Mouse (Mus musculus) megakaryocyte-erythroid progenitor cell, adult 5-6 weeks (primary cell): Measurements from ENCODE around the gene Olfr694. TPM values are rescaled to one million over a fixed set of nuclear protein-coding genes. Genes with fewer than 3 reads are reported as not detected.
A peak's percentile ranks its signal among the peaks of the same experiment; 100 is the strongest.
"Not testable (repeated sequence)": the region's sequence is repeated elsewhere in the genome, so short reads cannot be mapped to it uniquely, and the experiment has no call there.

Source experiments
- ATAC-seq: replicated peaks from 2 replicates; pipeline ENCODE4 v1.8.0; 2016; ENCODE audit warnings: mild to moderate bottlenecking, inconsistent platforms; ENCODE audit not compliant: severe bottlenecking, poor library complexity, low FRiP score, low TSS enrichment
- total RNA-seq, 2 experiments: library from RNA; stranded (forward) in 1 of 2; stranded (reverse) in 1 of 2; fragments of 200-1000, 215-1000 nt in 1 of 2; fragments of >200 nt in 1 of 2; fragmentation: Nextera tagmentation in 1 of 2; gene quantifications; 2 replicates each; pipeline ENCODE4 v1.2.3; 2014 to 2017

The Olfr694 gene
- total RNA-seq (2014; fragmentation: Nextera tagmentation) (not detected in 2 replicates), total RNA-seq (2017) (not detected in 2 replicates)

DNA sequence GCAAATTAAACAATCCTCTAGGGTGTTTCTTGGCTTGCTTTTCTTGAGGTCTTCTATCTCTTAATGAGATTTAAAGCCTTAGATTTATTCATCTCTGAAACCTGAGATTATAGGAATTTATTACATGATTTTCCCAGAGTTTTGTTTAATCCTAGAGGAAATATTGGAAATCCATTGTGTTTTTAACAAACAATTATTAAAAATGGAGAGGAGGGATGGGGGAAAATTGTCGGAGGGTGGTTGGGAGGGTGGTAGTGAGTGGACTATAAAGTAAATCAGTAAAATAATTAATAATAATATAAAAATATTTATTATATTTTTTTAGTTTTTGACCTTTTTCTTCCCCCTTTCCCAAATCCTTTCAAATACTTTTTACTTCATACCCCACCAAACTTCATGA lies at the start of gene Olfr694:
Gene Olfr694, minus strand, starts transcription at position 101 of the 400 bp plus-strand sequence.
- no peak for ATAC-seq

DNA sequence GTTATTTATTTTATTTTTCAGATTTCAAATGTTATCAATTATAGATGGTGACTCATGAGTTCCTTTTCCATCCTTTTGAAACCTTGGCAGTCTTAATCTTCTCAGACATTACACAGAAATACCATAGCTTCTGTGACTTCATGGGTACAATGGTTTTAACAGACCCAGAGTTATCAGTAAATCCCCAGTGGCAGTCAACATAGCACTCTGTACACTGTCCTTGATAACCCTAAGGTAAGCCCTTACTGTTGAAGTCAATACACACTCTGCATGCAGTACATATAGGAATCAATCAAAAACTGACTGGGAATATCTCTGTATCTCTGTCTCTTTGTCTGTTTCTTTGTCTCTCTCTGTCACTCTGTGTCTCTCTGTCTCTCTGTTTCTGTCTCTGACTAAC lies 45.4 kb upstream of the Olfr694 start:
- ATAC-seq, result peak; percentile 61

DNA sequence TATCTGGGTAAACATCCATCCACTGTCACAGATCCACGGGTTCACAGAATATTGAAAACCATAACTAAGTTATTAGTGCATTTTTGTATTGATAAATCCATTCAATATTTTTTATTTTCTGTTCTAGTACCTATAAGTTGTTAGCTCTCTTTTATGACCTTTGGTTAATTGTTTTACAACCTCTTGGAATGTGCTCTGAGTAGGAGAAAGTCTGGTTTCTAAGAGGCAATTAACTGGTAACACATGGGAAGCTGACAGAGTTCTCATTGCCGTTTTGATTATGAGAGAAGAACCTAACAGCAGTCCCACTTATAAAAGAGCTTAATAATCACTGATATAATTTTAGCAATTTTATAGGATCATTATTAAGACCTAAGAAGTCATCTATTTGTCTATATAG lies 42.1 kb upstream of the Olfr694 start:
- ATAC-seq, result no peak

DNA sequence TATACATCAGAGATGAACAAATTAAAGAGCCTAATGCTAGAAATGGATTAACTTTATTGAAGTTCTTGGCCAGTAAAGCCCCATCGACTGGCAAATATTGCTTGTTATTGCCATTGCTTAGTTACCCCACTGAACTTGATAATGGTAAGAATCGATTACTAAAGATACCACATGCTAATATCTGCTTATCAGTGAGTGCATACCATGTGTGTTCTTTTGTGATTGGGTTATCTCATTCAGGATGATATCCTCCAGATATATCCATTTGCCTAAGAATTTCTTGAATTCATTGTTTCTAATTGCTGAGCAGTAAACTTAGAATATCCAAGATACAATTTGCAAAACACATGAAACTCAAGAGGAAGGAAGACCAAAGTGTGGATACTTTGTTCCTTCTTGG lies 34.0 kb upstream of the Olfr694 start:
- not testable (repeated sequence) for ATAC-seq

DNA sequence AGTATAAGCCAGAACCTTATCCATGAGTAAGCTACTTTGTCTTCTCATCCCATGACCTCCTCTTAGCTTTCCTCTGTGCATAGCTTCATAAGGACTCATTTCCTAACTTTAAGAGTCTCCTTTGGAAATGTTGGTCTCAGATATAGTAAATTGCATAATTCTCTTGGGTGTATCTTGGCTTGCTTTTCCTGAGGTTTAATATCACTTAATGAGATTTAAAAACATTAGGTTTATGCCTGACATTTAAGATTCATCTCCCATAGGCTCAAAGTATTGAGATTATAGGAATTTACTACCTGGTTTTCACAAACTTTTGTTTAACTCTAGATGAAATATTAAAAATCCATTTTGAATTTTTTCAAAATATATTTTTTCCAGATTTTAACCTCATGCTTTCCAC lies 24.7 kb upstream of the Olfr694 start, which contains the start of gene Olfr695:
Gene Olfr695, minus strand, starts transcription at position 101 of the 400 bp plus-strand sequence.
- no peak for ATAC-seq

DNA sequence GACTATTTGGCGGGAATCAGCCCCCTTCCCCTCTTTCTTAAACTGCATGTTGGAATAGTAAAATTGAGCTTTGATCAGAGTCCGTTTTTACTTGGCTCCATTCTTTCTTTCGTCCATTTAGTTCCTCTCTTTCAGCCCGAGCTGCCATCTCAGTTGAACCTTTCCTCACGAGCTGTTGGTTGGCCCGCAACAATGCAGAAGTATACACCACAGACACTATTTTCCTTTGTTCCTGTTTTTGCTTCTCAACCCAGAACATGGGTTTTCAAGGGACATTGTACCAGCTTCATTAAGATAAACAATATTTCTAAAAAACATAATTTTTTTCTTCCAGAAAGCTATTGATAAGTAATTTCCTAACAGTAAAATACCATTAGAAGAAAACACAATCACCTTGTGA lies 19.8 kb upstream of the Olfr694 start:
- ATAC-seq, result no peak

DNA sequence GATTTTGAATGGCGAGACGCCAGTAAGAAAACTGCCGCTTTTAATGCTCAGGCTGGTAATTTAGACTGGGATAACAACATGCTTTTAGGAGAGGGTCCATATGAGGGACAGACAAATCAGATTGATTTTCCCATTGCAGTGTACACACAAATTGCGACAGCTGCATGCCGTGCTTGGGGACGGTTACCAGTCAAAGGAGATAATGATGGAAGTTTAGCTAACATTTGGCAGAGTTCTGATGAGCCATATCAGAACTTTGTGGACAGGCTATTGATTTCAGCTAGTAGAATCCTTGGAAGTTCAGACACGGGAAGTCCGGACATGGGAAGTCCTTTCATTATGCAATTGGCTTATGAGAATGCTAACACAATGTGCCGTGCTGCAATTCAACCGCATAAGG lies 16.1 kb upstream of the Olfr694 start:
- not testable (repeated sequence) for ATAC-seq

DNA sequence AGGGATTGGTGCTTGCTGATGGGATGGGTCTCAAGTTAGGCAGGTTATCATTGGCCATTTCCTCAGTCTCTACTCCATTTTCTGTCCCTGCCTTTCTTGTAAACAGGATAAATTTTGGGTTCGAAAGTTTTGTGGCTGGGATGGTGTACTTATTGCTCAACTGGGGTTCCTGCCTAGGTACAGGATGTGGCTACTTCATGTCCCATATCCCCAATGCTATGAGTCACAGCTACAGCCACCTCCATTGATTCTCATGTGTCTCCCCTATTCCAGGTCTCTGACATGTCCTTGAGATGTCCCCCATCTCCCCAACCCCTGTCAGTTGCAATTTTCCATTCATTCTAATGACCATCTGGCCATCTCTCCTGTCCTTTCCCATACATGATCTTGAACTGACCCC lies 5.3 kb upstream of the Olfr694 start:
- ATAC-seq, result no peak

DNA sequence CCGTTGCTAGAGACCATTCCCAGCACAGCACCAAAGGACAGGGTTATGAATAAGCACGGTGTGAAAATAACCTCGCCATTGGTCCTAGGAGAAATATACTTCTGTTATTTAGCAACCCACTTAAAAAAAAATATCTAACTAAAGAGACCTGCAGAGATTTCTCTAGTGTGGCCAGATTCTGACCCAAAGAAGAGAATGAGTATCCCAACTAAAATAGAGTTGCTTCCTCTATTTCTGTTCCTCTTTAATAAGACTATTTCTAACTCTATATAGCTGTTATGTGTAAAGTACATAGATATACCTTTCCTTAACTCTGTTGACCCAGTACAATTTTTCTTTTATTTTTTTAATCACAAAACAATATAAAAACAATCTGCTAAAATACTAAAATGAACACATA lies 1.4 kb upstream of the Olfr694 start:
- no peak for ATAC-seq

DNA sequence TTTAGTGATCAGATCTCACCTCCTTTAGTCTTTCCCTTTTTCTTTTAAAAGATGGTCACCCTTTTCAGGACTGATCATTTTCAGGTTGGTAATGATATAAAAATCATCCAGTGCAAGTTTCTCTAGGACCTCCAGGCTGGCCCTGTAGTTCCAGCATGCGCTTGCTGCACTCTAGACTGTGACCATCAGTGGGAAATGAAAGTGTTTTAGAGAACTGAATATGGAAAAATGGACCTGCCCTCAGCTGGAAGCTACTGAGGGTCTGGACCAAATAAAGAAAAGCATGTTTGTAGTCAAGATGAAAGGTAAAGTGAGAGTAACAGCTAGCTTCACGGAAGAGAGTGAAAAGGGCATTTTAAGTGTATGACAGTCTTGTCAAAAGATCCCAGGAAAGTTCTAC lies 6.2 kb downstream of the Olfr694 start:
- ATAC-seq, result no peak

DNA sequence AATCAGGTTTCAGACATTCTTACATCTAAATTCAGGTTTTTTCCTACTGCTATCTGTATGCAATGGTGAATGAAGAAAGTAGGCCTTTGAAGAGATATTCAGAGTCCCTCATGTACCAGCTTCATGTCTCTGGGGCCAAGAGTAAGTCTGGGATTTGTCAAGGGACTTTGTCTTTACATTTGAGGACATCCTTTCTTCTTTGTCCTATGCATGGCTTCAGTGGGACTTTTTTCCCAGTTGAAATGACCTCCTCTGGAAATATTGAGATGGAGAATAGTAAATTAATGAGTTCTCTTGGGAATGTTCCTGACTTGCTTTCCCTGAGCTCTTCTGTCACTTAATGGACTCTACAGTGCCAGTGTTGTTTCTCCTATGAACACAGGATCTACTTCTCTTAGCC lies 11.1 kb downstream of the Olfr694 start, which contains the start of gene Olfr693:
Gene Olfr693, minus strand, starts transcription at position 101 of the 400 bp plus-strand sequence.
- no peak for ATAC-seq

DNA sequence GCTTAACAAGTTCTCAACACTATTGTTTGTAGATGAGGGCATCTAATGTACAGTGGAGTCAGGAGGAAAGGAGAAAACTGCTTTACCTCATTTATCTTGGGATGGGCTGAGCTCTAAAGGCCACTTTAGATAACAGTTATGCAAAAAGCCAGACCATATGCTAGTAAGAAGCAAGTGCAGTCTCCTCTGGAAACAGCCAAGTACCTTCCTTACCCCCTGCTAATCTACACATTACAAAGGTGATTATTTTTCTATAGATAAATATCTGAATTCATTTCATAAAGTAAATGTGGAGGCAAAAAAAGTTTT lies 39.3 kb downstream of the Olfr694 start:
- ATAC-seq, result peak; percentile 68

DNA sequence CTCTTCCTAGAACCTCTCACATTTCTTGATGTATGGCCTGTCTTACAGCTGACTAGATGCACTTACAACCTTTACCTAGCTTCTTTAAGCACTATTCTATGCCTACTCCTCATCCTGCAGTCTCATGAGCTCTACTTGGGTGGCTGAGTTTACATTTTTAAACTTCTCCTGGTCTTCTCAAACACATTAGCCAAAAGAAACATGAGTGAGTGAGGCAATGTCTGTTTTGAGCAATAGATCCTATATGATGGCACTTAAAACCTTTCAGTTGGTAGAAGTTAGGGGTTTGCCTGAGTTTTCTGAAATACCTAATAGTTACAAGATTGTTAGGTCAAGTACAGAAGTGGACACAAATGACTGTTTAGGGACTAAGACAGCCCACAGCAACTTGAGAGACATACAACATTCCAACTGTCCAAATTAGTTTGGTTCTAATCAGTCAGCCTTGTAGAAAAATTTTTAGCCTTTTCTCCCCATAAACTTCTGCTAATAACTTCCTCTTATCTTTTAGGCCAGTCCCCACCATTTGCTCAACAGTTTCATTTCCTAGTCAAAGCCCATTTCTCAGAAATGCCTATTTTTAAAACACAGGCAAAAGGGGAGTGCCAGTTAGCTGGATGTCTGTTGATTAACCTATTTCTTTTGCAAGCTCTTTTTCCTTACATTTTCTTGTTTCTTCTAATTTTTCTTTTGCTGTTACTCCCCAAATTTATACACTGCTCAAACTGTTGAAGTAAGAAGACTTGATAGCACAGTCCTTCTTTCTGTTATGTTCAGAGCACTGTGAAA lies 39.9 kb downstream of the Olfr694 start:
- peak; percentile 82 for ATAC-seq

DNA sequence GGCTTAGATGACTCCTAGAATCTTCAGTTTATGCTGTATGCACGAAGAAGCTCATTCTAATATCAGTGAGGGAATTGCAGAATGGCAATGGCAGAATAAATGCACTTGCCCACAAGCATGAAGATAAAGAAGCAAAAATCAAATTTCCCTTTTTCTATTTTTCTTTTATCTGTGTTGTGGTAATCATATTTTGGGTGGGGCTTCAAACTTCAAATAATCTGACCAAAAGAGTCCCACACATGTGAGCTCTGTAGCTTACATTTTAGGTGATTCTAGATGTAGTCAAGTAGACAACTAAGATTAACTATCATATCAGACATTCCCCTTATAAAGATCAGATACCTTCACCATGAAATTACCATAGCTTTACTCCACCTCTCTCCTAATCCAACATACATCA lies 41.8 kb downstream of the Olfr694 start:
- ATAC-seq, result no peak

DNA sequence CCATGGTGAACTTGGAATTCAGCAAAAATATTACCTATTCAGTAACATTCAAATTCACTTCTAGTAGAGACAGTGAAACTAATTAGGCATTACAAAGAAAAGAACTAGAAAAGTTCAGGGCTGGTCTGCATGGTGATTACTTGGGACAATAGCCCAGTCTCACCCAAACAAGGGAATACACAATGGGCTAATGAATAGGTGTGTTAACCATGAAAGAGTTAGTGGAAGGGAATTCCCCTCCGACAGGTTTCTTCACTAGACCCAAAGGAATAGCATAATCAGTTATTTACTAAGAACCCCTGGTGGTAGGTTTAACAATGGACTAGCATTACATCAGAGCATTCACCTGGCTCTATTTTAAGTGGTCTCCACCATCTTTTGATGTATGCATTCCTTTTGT lies 46.4 kb downstream of the Olfr694 start:
- no peak for ATAC-seq

DNA sequence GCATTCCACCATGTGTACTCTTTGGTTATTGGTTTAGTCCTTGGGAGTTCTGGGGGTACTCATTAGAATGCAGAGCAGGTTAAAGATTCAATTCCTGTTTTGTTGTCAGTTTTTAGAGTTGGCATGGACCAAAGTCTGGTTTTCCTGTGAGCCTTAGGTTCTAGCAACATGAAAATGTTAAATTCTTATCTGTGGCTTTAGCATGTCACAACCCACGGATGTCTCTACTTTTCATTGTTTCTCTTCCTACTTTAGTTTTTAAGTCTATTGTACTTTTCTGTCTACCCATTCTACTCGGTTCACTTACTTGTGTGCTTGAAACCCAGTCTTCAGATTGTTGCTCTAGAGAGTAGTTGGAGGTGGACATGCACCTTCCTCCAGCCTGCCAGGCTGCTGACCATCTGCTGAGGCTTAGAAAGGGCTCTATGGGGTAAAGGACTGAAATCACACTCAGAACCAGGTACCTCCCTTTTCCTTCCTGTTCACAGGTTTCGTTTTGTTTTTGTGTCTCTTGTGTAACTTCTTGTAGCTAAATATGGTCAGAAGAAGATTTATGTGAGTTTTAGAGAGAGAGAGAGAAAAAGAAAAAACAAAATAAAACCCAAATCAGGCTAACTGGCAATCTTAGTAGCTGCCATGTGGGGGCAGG lies 47.3 kb downstream of the Olfr694 start:
- no peak for ATAC-seq

DNA sequence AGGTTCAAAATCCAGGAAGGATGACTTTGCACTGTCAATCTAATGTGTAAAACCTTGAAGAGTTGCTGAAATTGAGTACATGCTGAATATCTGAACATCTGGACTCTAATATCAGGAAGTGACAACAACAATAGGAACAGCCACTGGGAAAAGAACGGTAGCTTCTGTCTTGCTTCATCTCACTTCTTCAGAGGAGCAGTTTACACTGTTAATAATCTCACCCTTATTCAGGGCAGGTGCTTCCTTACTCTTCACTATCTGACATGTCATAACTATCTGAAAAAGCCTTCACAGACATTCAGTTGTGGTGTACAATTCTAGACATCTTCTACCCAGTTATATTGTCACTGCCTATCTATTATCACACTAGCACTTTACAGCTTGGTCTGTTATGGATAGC lies 50.8 kb downstream of the Olfr694 start:
- ATAC-seq, result peak; percentile 92

DNA sequence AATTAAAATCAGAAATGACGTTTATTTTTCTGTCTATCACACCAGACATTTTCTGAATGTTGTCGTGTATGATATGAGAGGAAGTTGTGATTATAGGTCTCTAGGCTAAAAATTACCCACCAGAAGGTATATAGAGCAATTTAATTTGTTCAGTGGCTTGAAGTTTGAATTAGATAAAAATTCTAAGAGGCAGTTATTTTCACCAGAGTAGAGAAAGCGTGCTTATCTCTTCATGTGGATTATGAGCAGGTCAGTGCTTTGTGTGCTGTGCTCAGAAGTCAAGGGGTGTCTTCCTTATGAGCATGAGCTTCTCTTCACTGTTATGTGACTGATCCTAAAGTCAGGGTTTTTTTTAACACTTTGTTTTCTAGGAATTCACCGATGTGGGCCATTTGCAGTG lies 56.1 kb downstream of the Olfr694 start:
- ATAC-seq, result peak; percentile 91
